Mouse (Mus musculus): ENCODE measurements around the gene Insl6. TPM values are rescaled to one million over a fixed set of nuclear protein-coding genes. Genes with fewer than 3 reads are reported as not detected.

Insl6 gene
- total RNA-seq, 2 experiments from 2014 or later, result not detected

DNA sequence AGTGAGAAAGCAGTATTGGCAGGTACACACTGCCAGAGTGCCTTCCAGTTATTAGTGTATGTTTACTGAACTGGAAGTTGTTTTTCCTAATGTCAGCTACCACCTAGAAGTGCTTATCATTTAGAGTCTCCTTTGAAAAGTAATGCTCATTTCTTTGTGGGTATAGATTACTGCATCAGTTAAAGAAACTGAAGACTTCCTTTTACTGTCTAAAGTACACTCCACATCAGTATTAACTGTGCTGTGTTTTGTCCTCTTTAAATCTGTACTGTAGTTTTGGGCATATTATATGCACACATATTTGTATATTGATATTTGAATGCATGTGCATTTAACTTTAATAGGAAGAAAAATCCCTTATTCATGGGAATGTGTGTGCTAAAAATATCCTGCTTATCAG, 29.0 kb downstream of the Insl6 start:
- no peak for DNase-seq
- intact Hi-C loops (cut with DNase I), result no loop called here

GRCm38 (mm10) chr19:29294756-29295155, 30.4 kb downstream of the Insl6 start:
- no peak for DNase-seq
- intact Hi-C loops (cut with DNase I), result no loop called here

- intact Hi-C loops (cut with DNase I), result no loop called here
- DNase-seq, result no peak
These were observed 32.6 kb downstream of the Insl6 start for GRCm38 (mm10) chr19:29292546-29292945.

DNA sequence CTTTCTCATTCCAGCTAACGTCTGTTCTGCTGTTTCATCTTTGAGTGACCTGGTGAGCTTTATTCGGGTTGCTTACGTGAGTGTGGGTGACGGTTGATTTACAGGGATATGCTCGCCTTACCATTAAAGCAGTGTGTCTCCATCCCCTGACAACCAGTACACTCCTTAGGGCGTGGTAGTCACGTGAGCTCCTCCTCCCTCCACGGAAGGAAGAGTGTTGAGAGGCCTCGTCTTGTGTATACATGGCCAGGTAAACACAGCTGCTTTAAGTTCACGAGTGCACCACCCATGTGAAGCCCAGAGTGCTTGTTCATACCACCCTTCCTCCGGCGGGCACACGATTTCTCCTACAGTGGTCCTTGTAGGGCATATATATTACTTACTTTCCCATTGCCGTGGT, 33.6 kb downstream of the Insl6 start:
- intact Hi-C loops (cut with DNase I), result no loop called here
- no peak for DNase-seq

GRCm38 (mm10) chr19:29287863-29288262, 37.3 kb downstream of the Insl6 start:
- intact Hi-C loops (cut with DNase I), result no loop called here

DNA sequence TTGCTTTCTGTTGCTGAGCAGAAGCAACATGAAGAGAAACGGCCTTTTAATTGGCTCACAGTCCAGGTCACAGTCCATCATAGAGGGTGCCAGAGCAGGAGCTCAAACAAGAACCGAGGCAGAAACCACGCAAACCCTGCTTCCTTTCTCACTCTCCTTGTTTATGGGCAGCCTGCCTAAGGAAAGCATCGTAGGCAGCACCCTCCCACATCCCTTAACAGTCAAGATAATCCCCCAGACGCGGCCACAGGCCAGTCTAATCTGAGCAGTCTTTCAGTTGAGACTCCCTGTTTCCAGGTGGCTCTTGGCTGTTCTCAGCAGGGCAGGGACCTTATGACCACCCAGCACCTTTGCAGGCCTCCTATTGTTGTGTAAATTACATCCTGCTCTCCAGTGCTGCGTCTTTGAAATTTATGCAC, 39.7 kb downstream of the Insl6 start:
- DNase-seq, result no peak
- intact Hi-C loops (cut with DNase I), result no loop called here

More at GRCm38 (mm10) chr19:29287863-29288262, 37.3 kb downstream of the Insl6 start:
- no peak for DNase-seq

- intact Hi-C loops (cut with DNase I), result no loop called here
- DNase-seq, result no peak
These were observed 46.1 kb downstream of the Insl6 start for GRCm38 (mm10) chr19:29278944-29279587.

DNA sequence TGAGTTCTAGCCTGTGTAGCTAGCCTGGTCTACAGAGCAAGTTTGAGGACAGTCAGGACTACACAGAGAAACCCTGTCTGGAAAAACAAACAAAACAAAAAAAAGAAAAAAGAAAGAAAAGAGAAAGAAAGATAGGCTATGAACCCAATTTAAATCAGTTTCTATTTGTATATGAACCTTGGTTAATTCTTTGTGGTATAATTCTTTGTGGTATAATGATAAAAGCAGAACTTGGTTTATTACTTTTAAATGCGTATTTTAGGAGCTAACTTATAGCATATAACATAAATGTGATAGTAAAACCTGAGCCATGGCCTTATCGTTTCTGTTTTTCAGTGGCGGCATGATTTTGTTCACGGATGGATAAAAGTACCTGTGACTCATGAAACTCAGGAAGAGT, 48.7 kb downstream of the Insl6 start:
- intact Hi-C loops (cut with DNase I), result no loop called here
- DNase-seq, result no peak

DNA sequence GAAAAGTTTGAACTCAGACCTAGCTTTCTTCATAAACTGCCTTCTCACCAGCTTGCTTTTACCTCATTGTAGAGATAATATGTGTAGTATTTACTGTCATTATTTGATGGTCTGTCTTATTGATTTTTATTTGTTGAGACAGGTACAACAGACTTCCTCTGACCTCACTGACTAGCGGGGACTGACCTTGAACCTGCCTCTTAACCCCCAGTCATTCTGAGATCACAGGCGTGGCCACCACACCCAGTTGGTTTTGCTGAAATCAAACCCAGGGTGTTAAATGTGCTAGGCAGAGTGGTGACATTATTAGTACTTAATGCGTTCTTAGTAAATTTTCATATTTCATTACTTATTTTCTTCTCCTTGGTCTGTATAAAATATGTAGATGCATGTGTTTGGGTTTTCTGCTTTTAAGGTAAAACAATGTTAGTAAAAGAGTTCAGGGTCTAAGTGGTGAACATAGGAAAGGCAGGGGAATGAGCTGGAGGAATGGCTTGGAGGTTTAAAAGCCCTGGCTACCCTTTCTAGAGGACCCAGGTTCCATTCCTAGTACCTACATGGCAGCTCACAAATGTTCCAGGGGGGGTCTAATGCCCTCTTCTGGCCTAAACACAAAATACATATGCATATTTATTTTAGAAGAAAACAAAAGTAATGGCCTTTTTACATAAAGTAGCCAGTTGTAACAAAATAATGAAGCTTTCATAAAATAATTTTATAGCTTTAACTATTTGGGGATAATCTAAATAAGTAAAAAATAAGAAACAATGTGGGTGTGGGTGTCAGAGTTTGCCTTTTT, 52.9 kb downstream of the Insl6 start:
- no peak for DNase-seq
- intact Hi-C loops (cut with DNase I), result loop anchor here (5.0 kb wide), 1 partner anchor 495 kb away; no protein-coding TSS in a partner anchor

Other genes starting within 250 kb of the Insl6 start
- 1 to 10 TPM; 4.5 to 7.3 TPM for gene Rcl1, start 224.0 kb downstream of the Insl6 start, total RNA-seq (2021)
- gene Jak2, start 73.5 kb downstream of the Insl6 start, total RNA-seq (2021), result 10 to 100 TPM; 18.7 to 22.2 TPM
- not detected for gene Rln1, start 9.3 kb upstream of the Insl6 start, total RNA-seq (2021)
- gene Plgrkt, start 42.0 kb upstream of the Insl6 start, total RNA-seq (2021), result 10 to 100 TPM; 26.6 to 27.9 TPM
- 1 to 10 TPM; 2.3 to 3.3 TPM for gene Cd274, start 42.1 kb upstream of the Insl6 start, total RNA-seq (2021)
- gene Pdcd1lg2, start 85.6 kb upstream of the Insl6 start, total RNA-seq (2021), result not detected
- gene Ric1, start 196.9 kb upstream of the Insl6 start, total RNA-seq (2021), result 10 to 100 TPM; 23.6 to 25.0 TPM

Data from heart, postnatal 36 days (tissue).